Mouse (Mus musculus): ENCODE results near the gene Commd1. TPM values are rescaled to one million over a fixed set of nuclear protein-coding genes. Genes with fewer than 3 reads are reported as not detected.

The Commd1 gene
- total and polyA plus RNA-seq, 3 experiments: 102 to 113 TPM; not detected in 1

- Histone ChIP-seq H3K27me3 (ENCODE audit: control insufficient read depth in 1 of 2, insufficient read depth in 2 of 2, low read length in 2 of 2) (no peaks in the 10 kb centered on the region), H3K27ac (ENCODE audit: control insufficient read depth, low read depth, low read length) (no peak overlapping the region), H3K9ac (ENCODE audit: control insufficient read depth, low read depth, low read length, poor library complexity, severe bottlenecking) (no peak overlapping the region), H3K9me3 (replicated peaks; ENCODE audit: insufficient read depth, low read length) (no peaks in the 10 kb centered on the region), H3K79me2 (ENCODE audit: control insufficient read depth, insufficient read depth, low read length, poor library complexity) (no peaks in the 10 kb centered on the region), H3K4me1 (ENCODE audit: control insufficient read depth in 1 of 2, insufficient read depth in 2 of 2, low read length in 2 of 2) (peaks cover 11 to 16% of the 10 kb centered on the region in 2 experiments), H3K36me3 (ENCODE audit: control insufficient read depth in 1 of 2, insufficient read depth in 2 of 2, low read length in 2 of 2) (peaks cover 0 to 14% of the 10 kb centered on the region in 2 experiments; a peak in 2 of 4 replicates), H3K4me3 (ENCODE audit: control insufficient read depth in 1 of 2, insufficient read depth in 1 of 2, low read depth in 2 of 2, low read length in 2 of 2) (no peak overlapping the region)
- peak; percentile 33 for DNase-seq (ENCODE audit: low read depth, low spot score)
- TF ChIP-seq MAZ (IDR thresholded peaks at IDR 0.05; ENCODE audit: low read depth, low read length) (no peak), UBTF (IDR thresholded peaks at IDR 0.05; ENCODE audit: borderline replicate concordance, insufficient read depth, low read depth, low read length) (no peak)
Measured at GRCm38 (mm10) chr11:22900041-22900440, 82.1 kb downstream of the Commd1 start.

- peaks cover 0 to 4% of the 10 kb centered on the region in 2 experiments; a peak in 1 of 4 replicates for H3K4me1 ChIP-seq (ENCODE audit: control insufficient read depth in 1 of 2, insufficient read depth in 2 of 2, low read length in 2 of 2)
- no peaks in the 10 kb centered on the region for H3K27me3 ChIP-seq (ENCODE audit: control insufficient read depth in 1 of 2, insufficient read depth in 2 of 2, low read length in 2 of 2)
- no peaks in the 10 kb centered on the region for H3K79me2 ChIP-seq (ENCODE audit: control insufficient read depth, insufficient read depth, low read length, poor library complexity)
- no peak overlapping the region for H3K4me3 ChIP-seq (ENCODE audit: control insufficient read depth in 1 of 2, insufficient read depth in 1 of 2, low read depth in 2 of 2, low read length in 2 of 2)
- H3K36me3 ChIP-seq (ENCODE audit: control insufficient read depth in 1 of 2, insufficient read depth in 2 of 2, low read length in 2 of 2): peaks cover 0 to 3% of the 10 kb centered on the region in 2 experiments; a peak in 1 of 4 replicates
- no peak for TF ChIP-seq NRF1 (IDR thresholded peaks at IDR 0.05; ENCODE audit: insufficient read depth, low read depth, low read length, poor library complexity, severe bottlenecking)
- TF ChIP-seq POLR2AphosphoS5 (IDR thresholded peaks at IDR 0.05; ENCODE audit: borderline replicate concordance, low read depth, low read length): no peak
- TF ChIP-seq RAD21 (IDR thresholded peaks at IDR 0.05; ENCODE audit: low read depth, low read length): no peak
- no peak for TF ChIP-seq BHLHE40 (IDR thresholded peaks at IDR 0.05; ENCODE audit: borderline replicate concordance, low read depth, low read length)
- no peak for TF ChIP-seq CTCF (IDR thresholded peaks at IDR 0.05 in 2 of 3, conservative IDR thresholded peaks at IDR 0.05 in 1 of 3; ENCODE audit: control insufficient read depth in 1 of 3, insufficient read depth in 1 of 3, low read depth in 2 of 3, low read length in 3 of 3, poor library complexity in 1 of 3, severe bottlenecking in 1 of 3)
- no peak for TF ChIP-seq POLR2AphosphoS2 (IDR thresholded peaks at IDR 0.05; ENCODE audit: low read length)
- no peak for TF ChIP-seq MEF2A (IDR thresholded peaks at IDR 0.05; ENCODE audit: extremely low read depth, insufficient replicate concordance, low read depth, low read length, poor library complexity, severe bottlenecking)
- TF ChIP-seq ETS1 (IDR thresholded peaks at IDR 0.05; ENCODE audit: low read depth, low read length): no peak
- no peak for TF ChIP-seq CHD2 (IDR thresholded peaks at IDR 0.05; ENCODE audit: low read length)
- TF ChIP-seq USF1 (IDR thresholded peaks at IDR 0.05; ENCODE audit: low read depth, low read length): no peak
- TF ChIP-seq JUND (IDR thresholded peaks at IDR 0.05; ENCODE audit: low read depth, low read length): no peak
- no peak for TF ChIP-seq MXI1 (IDR thresholded peaks at IDR 0.05; ENCODE audit: low read depth, low read length)
- TF ChIP-seq SIN3A (IDR thresholded peaks at IDR 0.05; ENCODE audit: low read length): no peak
- no peak for TF ChIP-seq MAZ (IDR thresholded peaks at IDR 0.05; ENCODE audit: low read depth, low read length)
- TF ChIP-seq ZNF384 (IDR thresholded peaks at IDR 0.05; ENCODE audit: low read depth, low read length): no peak
- no peak for TF ChIP-seq MAFK (IDR thresholded peaks at IDR 0.05; ENCODE audit: borderline replicate concordance, low read depth, low read length)
- no peak for TF ChIP-seq MAX (IDR thresholded peaks at IDR 0.05; ENCODE audit: low read length)
- TF ChIP-seq MYB (IDR thresholded peaks at IDR 0.05; ENCODE audit: low read depth, low read length): no peak
- TF ChIP-seq KAT2A (conservative IDR thresholded peaks at IDR 0.05; ENCODE audit: low read depth, low read length): no peak
- no peak overlapping the region for H3K27ac ChIP-seq (ENCODE audit: control insufficient read depth, low read depth, low read length)
- H3K9ac ChIP-seq (ENCODE audit: control insufficient read depth, low read depth, low read length, poor library complexity, severe bottlenecking): no peak overlapping the region
- no peaks in the 10 kb centered on the region for H3K9me3 ChIP-seq (replicated peaks; ENCODE audit: insufficient read depth, low read length)
- DNase-seq (ENCODE audit: low read depth, low spot score): no peak
Measured at GRCm38 (mm10) chr11:22897642-22898041, 84.5 kb downstream of the Commd1 start.
